Mouse (Mus musculus) CH12.LX (cell line): ENCODE results near the gene Nubpl. TPM values are rescaled to one million over a fixed set of nuclear protein-coding genes. Genes with fewer than 3 reads are reported as not detected.
"Not testable (repeated sequence)": the region's sequence is repeated elsewhere in the genome, so short reads cannot be mapped to it uniquely, and the experiment has no call there.

Source experiments
- DNase-seq: peaks from one replicate; pipeline ENCODE4 v3.0.0-alpha.2; 2013; ENCODE audit errors: extremely low read depth
- H3K27ac ChIP-seq: 2 replicates; pipeline ENCODE4 v1.5.1; 2012; ENCODE audit warnings: low read depth, mild to moderate bottlenecking, control low read depth, moderate library complexity; ENCODE audit not compliant: insufficient read depth
- H3K27me3 ChIP-seq: replicated peaks from 2 replicates; pipeline ENCODE3; 2012; ENCODE audit warnings: inconsistent platforms
- H3K36me3 ChIP-seq, 2 experiments: replicated peaks in 1 of 2; 2 replicates each; pipeline versions ENCODE3 to v1.6.1; 2012; ENCODE audit warnings: inconsistent platforms in 1 of 2, low read length in 1 of 2, mild to moderate bottlenecking in 1 of 2, mixed read lengths in 1 of 2, moderate library complexity in 1 of 2; ENCODE audit not compliant: control insufficient read depth in 1 of 2, insufficient read depth in 1 of 2
- H3K4me1 ChIP-seq, 2 experiments: 2 replicates each; pipeline ENCODE4 v1.6.1; 2012; ENCODE audit warnings: inconsistent platforms in 1 of 2, moderate library complexity in 1 of 2; ENCODE audit not compliant: insufficient read depth in 2 of 2, control insufficient read depth in 1 of 2
- H3K4me2 ChIP-seq: 2 replicates; pipeline ENCODE4 v1.6.1; 2012; ENCODE audit warnings: low read depth, mild to moderate bottlenecking, control low read depth; ENCODE audit not compliant: poor library complexity, insufficient read depth, severe bottlenecking
- H3K4me3 ChIP-seq, 3 experiments: fragments of 150-350 bp in 1 of 3; sonication (generic) in 1 of 3; replicated peaks in 1 of 3; 2 replicates each; pipeline versions ENCODE3 to v1.5.1; 2011 to 2012; ENCODE audit warnings: low read depth in 2 of 3, low read length in 2 of 3, mild to moderate bottlenecking in 2 of 3, moderate library complexity in 2 of 3, control low read depth in 1 of 3, improper control_type of control experiment in 1 of 3, inconsistent platforms in 1 of 3, mixed read lengths in 1 of 3; ENCODE audit not compliant: poor library complexity in 1 of 3
- H3K79me2 ChIP-seq: replicated peaks from 2 replicates; pipeline ENCODE4 v1.6.1; 2012; ENCODE audit warnings: mild to moderate bottlenecking, moderate library complexity; ENCODE audit not compliant: control insufficient read depth, poor library complexity, insufficient read depth, severe bottlenecking; ENCODE audit errors: extremely low read depth
- H3K9ac ChIP-seq: 2 replicates; pipeline ENCODE4 v1.6.1; 2012; ENCODE audit warnings: low read depth, mild to moderate bottlenecking, control low read depth, moderate library complexity; ENCODE audit not compliant: insufficient read depth
- H3K9me3 ChIP-seq: replicated peaks from 2 replicates; pipeline ENCODE3; 2012; ENCODE audit warnings: low read length, inconsistent platforms, mixed read lengths
- CHD1 ChIP-seq: IDR thresholded peaks from 2 replicates; pipeline ENCODE4 v1.6.1; 2012; ENCODE audit warnings: low read depth, low read length, improper control_type of control experiment, inconsistent platforms
- ELF1 ChIP-seq: IDR thresholded peaks from 2 replicates; pipeline ENCODE4 v1.6.1; 2014; ENCODE audit warnings: low read depth, mild to moderate bottlenecking, inconsistent platforms, low read length, improper control_type of control experiment
- EP300 ChIP-seq: IDR thresholded peaks from 2 replicates; pipeline ENCODE4 v1.6.1; 2011; ENCODE audit warnings: low read length, improper control_type of control experiment
- GABPA ChIP-seq: IDR thresholded peaks from 2 replicates; pipeline ENCODE4 v1.6.1; 2012; ENCODE audit warnings: low read depth, low read length, improper control_type of control experiment, inconsistent platforms; ENCODE audit not compliant: insufficient replicate concordance
- HCFC1 ChIP-seq: IDR thresholded peaks from 2 replicates; pipeline ENCODE4 v1.6.1; 2012; ENCODE audit warnings: low read depth, mild to moderate bottlenecking, inconsistent platforms, low read length, improper control_type of control experiment
- IRF4 ChIP-seq: IDR thresholded peaks from 2 replicates; pipeline ENCODE4 v1.6.1; 2014; ENCODE audit warnings: low read depth, mild to moderate bottlenecking, inconsistent platforms, low read length, improper control_type of control experiment
- JUN ChIP-seq: IDR thresholded peaks from 2 replicates; pipeline ENCODE4 v1.6.1; 2011; ENCODE audit warnings: low read depth, mild to moderate bottlenecking, low read length, improper control_type of control experiment, moderate library complexity; ENCODE audit not compliant: insufficient read depth
- MEF2A ChIP-seq: IDR thresholded peaks from 2 replicates; pipeline ENCODE4 v1.6.1; 2014; ENCODE audit warnings: low read depth, mild to moderate bottlenecking, inconsistent platforms, low read length, improper control_type of control experiment, borderline replicate concordance
- NRF1 ChIP-seq: IDR thresholded peaks from 2 replicates; pipeline ENCODE4 v1.6.1; 2014; ENCODE audit warnings: low read depth, mild to moderate bottlenecking, inconsistent platforms, low read length, improper control_type of control experiment, moderate library complexity
- POLR2A ChIP-seq: IDR thresholded peaks from 2 replicates; pipeline ENCODE4 v1.6.1; 2011; ENCODE audit warnings: low read depth, mild to moderate bottlenecking, improper control_type of control experiment, low read length
- POLR2AphosphoS2 ChIP-seq: IDR thresholded peaks from 2 replicates; pipeline ENCODE4 v1.6.1; 2011; ENCODE audit warnings: low read depth, low read length, improper control_type of control experiment
- TCF12 ChIP-seq: IDR thresholded peaks from 2 replicates; pipeline ENCODE4 v1.6.1; 2014; ENCODE audit warnings: low read depth, mild to moderate bottlenecking, inconsistent platforms, low read length, improper control_type of control experiment
- USF1 ChIP-seq: IDR thresholded peaks from 2 replicates; pipeline ENCODE4 v1.6.1; 2014; ENCODE audit warnings: low read depth, mild to moderate bottlenecking, inconsistent platforms, low read length, improper control_type of control experiment
- USF2 ChIP-seq: conservative IDR thresholded peaks from 2 replicates; pipeline ENCODE4 v1.6.1; 2011; ENCODE audit warnings: low read depth, low read length, improper control_type of control experiment
- ZMIZ1 ChIP-seq: IDR thresholded peaks from 2 replicates; pipeline ENCODE4 v1.6.1; 2012; ENCODE audit warnings: low read depth, mild to moderate bottlenecking, inconsistent platforms, low read length, improper control_type of control experiment
- ZNF384 ChIP-seq: IDR thresholded peaks from 2 replicates; pipeline ENCODE4 v1.6.1; 2012; ENCODE audit warnings: low read depth, low read length, improper control_type of control experiment, inconsistent platforms
- dilution Hi-C: fragments of 300-500 bp; cut with MboI; formaldehyde crosslinking; loops from 2 replicates; pipeline ENCODE4 v1.14.3; 2020; ENCODE audit warnings: low sequenced_read_pairs; ENCODE audit not compliant: extremely low pct_unique_long_range_greater_than_20kb, extremely low pct_ligation_motif_present
- in situ Hi-C: fragments of 300-500 bp; cut with MboI; formaldehyde crosslinking; loops from 3 replicates; pipeline ENCODE4 v1.14.3; 2019; ENCODE audit warnings: low sequenced_read_pairs, low pct_ligation_motif_present, low pct_unique_long_range_greater_than_20kb, mixed read lengths
- polyA plus RNA-seq: library from polyadenylated mRNA; unstranded; fragments of >175 nt; gene quantifications from 2 replicates; pipeline ENCODE4 v1.2.1, GENCODE M21; 2012; ENCODE audit warnings: low read depth; ENCODE audit not compliant: insufficient read length
- total RNA-seq, 2 experiments: library from RNA; depleted of rRNA; stranded (reverse); fragments of 300-350 nt in 1 of 2; fragments of >200 nt in 1 of 2; gene quantifications; 2 replicates each; pipeline ENCODE4 v1.2.3; 2012 to 2014

The Nubpl gene
- total and polyA plus RNA-seq, 3 experiments = 9.5 to 11.8 (median 11.1) TPM

DNA sequence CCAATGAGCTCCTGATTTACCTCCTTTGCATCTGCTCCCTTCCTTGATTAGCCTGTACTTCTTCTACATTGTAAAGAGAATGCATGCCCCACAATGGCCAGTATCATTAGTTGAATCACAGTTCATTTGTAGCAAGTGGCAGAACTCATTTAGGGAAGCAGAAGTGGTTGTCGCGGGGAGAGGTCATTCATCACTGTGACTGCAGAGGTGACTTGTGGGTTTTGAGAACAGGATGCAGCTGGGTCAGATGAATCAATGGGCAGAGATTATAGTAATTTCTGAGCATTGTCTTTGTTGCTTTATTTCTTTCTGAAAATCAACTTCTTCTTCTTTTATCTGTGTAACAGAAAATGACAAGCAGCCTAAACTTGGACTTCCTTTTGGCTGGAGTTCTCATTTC, 48.2 kb upstream of the Nubpl start:
- Histone ChIP-seq H3K27ac (no peak overlapping the region), H3K4me2 (no peak overlapping the region), H3K4me3 (no peak overlapping the region), H3K36me3 (no peaks in the 10 kb centered on the region), H3K79me2 (no peaks in the 10 kb centered on the region), H3K4me1 (peaks cover 2 to 25% of the 10 kb centered on the region in 2 experiments; a peak in 2 of 4 replicates), H3K9me3 (no peaks in the 10 kb centered on the region), H3K9ac (no peak overlapping the region), H3K27me3 (no peaks in the 10 kb centered on the region)
- dilution Hi-C loops (no loop called here), in situ Hi-C loops (loop anchor here (10.0 to 25.0 kb wide), 2 partner anchors 438 to 585 kb away; no protein-coding TSS in a partner anchor)
- peak; percentile 42 for DNase-seq
- TF ChIP-seq IRF4 = no peak
- TF ChIP-seq MEF2A = no peak
- TF ChIP-seq GABPA = no peak
- TF ChIP-seq ELF1 = no peak
- no peak for TF ChIP-seq CHD1
- no peak for TF ChIP-seq EP300
- TF ChIP-seq USF1 = no peak
- no peak for TF ChIP-seq NRF1
- no peak for TF ChIP-seq TCF12
- no peak for TF ChIP-seq USF2
- no peak for TF ChIP-seq POLR2A
- no peak for TF ChIP-seq JUN
- no peak for TF ChIP-seq POLR2AphosphoS2
- no peak for TF ChIP-seq ZMIZ1
- no peak for TF ChIP-seq ZNF384
- no peak for TF ChIP-seq HCFC1

DNA sequence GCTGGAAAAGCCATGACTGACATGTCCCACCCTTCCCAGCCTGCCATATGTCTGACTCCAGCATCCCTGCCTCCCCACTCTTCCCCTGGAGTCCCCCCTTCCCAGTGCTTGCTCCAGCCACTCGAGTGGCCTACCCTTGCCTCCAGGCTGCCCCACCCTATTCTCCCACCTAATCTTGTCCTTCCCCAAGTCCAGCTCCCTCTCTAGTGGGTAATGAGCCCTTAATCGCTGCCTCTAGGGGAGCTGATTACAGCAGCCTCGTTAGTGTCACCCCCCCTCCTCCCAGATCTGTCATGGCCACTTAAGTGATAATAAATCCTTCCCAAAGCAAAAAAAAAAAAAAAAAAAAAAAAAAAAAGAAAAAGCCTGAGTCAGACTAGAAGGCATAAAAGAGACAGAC, 18.2 kb upstream of the Nubpl start:
- in situ Hi-C loops, H3K79me2 ChIP-seq, H3K27ac ChIP-seq, H3K27me3 ChIP-seq, H3K36me3 ChIP-seq, H3K9me3 ChIP-seq, H3K4me1 ChIP-seq, H3K4me3 ChIP-seq, H3K4me2 ChIP-seq, H3K9ac ChIP-seq, DNase-seq, dilution Hi-C loops: not testable (repeated sequence)
